Mouse (Mus musculus): Measurements from ENCODE around the gene Nlgn1.

Gene Nlgn1

GRCm38 (mm10) chr3:25775437-25775836, 556.8 kb downstream of the Nlgn1 start:
- DNase-seq: no peak

DNA sequence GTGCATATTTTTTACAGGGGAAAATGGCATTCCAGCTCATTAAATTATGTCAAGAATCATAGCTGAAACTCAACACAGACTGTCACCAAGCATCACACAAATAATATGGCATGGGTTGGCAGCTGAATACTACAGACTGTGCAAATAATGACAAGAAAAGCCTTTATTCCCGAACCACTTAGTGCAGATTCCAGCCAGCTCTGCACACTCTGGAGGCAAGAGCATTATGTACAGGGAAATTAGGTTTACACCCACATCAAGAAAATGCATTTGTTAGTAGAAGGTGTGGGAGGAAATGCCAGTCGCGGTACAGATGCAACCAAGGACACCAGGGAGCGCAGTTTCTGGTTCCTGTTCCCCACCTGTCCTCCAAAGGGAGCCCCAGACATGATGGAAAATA, 558.4 kb downstream of the Nlgn1 start:
- DNase-seq: no peak

DNA sequence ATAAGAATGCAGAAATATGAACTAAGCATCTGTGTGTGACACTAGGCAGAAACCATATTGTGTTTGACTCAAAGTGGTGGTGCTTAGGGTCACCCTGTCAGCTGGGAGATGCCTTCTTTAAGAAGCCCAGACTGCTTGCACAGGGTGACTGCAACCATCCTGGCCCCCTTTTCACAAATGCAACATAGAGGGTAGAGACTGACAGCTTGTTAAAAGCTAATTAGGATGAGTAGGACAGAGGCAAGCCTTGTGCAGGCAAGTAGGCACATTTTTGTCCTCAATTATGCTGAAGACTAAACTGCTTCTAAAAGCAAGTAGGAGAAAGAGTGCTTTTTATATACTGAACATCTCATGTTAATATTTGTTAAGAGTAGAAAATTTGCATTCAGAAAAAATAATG, 558.8 kb downstream of the Nlgn1 start:
- no peak for DNase-seq

- no peak for DNase-seq
These were observed 568.6 kb downstream of the Nlgn1 start for GRCm38 (mm10) chr3:25763689-25764088.

DNA sequence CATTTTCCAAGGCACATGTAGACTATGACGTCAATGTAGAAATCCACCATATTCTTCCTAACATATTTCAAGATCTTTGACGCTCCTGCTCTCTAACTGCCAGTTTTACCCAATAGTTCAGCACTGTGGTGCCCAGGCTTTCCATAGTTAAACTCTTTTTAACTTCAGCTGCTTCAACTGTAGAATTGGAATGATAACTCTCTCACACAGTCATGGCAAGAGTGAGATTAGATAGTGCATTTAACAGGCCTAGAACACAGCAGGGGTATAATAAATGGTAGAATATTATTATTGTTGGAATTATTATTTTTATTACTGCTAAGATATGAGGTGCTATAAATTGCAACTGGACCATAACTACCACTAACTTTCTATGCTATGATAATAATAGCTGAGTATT, 574.4 kb downstream of the Nlgn1 start:
- DNase-seq: no peak

DNA sequence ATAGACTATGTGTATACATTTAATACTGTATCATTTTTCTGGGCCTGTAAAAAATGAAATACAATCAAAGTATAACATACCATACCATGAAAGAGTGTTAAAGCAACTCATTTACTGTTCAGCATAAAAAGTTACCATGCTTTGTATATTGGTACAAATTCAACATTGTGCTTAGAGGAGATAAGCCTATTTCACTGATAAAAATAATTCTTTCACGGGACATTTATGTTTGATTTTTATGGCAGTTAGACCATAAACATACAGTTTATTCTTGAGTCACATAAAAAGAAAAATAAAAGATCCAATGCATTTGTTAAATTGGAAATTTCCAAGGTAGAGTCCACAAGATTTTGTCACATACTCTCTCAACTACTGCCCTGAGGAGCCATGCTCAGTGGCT, 608.1 kb downstream of the Nlgn1 start:
- DNase-seq: no peak

DNA sequence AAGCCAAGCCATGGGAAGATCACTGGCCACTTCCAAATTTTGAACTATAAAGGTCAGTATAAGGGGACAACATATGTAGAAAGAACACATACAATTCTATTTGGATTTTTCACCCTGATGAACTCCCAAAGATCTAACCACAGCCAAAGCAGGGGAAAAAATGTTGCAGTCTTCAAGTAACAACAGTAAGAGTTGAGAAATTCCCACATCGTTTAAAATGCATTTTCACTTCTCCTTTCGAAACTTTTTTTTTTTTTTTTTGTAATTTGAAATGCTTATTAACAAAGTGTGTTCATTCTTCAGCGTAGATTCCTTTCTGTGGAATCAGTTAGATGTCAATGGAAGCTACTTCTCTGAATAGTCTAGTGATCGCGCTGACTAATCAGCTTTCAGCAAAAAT, 610.8 kb downstream of the Nlgn1 start:
- DNase-seq: no peak

DNA sequence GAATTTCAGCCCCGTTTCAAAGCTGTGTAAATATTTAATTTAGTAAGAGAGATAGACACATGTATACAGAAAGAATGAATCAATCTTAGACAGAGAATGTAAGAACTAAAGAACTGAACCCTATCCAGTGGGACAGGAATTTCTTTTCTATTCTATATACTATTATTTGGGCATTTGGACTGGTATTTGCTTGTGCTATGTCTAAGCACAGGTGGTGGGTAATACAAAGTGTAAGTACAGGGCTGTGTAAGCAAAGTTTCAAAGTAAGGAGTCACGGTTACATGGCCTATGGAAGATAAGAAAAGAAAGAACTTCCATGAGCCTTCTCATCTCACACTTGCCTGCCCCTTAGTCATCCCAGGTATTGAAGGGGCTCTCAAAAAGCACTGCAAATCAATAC, 624.9 kb downstream of the Nlgn1 start:
- no peak for DNase-seq

GRCm38 (mm10) chr3:25697231-25697630, 635.0 kb downstream of the Nlgn1 start:
- DNase-seq: no peak

- DNase-seq: no peak
These were observed 643.3 kb downstream of the Nlgn1 start for GRCm38 (mm10) chr3:25688789-25689464.

DNA sequence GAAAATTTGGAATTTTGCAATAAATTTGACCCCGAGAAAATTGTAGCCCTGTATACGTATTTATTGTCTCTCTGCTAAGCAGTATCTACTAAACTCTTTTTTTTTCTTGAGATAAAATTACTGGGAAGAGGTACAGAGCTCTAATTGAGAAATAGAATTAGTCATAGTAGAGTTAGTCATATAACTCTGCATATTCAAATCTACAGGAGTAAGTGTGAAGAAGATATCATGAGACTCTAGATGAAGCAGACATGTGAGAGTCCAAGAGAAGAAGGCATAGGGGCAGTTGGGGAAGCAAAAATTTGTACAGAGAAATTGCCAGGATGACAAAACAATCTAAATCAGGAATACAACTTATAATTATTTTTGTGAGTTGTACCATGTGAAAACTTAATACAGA, 648.6 kb downstream of the Nlgn1 start:
- no peak for DNase-seq

DNA sequence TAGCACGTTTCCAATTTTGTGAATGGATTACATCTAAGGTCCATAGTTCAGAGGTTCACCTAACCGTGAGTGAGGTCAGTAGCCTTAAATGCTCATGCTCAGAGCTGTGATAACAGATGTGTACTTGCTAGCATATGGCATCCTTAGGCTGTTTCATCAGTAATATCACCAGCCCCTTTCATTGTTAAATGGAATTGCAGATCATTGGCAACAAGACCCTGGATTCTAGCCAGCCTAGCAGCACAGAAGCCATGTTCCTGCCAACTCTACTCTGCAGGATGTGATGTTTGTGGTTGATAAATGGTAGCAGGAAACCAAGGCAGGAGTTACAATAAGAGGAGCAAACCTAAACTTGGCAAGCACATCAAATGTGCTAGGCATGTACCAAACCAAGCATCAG, 652.9 kb downstream of the Nlgn1 start:
- DNase-seq: peak; percentile 25

DNA sequence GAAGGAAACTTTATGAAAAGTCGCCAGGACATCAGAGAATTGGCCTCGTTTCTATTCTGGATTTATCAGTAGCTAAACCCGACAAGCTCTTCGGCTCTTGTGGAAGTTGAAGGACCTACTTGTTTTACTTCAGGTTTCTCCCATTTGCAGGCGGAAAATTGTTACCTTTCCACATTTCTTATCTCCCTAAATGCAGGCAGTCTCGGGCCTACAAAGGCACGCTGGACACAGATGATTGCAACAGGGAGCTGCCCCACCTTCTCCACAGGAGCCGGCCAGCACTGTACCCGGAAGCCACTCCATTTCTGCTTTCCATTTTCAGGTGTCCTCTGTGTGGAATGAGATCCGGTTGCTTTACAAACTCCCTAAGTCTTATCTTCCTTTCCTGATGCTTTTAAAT, 656.4 kb downstream of the Nlgn1 start:
- no peak for DNase-seq

GRCm38 (mm10) chr3:25675069-25675468, 657.2 kb downstream of the Nlgn1 start:
- peak; percentile 20 for DNase-seq

DNA sequence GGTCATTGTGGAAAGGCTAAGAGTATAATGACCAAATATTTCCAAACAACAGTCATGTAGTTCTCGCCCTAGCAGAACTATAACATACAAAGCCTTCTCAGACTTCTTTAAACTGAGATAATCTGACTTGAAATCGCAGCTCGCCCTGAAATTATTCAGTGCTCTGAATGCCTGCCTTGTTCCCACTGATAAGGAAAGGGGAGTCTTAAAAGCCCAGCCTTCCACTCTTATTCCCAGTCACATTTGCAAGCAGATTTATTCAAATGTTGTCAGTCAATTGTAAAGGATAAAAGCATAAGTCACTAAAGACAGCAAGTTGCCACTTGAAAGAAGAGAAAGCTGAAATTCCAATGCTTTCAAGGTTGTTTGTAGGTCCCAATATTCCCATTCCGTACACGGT, 658.9 kb downstream of the Nlgn1 start:
- DNase-seq: no peak

- DNase-seq: no peak
These were observed 659.5 kb downstream of the Nlgn1 start for GRCm38 (mm10) chr3:25672779-25673178.

GRCm38 (mm10) chr3:25663464-25663863, 668.8 kb downstream of the Nlgn1 start:
- no peak for DNase-seq

- no peak for DNase-seq
These were observed 672.0 kb downstream of the Nlgn1 start for GRCm38 (mm10) chr3:25660285-25660684.

DNA sequence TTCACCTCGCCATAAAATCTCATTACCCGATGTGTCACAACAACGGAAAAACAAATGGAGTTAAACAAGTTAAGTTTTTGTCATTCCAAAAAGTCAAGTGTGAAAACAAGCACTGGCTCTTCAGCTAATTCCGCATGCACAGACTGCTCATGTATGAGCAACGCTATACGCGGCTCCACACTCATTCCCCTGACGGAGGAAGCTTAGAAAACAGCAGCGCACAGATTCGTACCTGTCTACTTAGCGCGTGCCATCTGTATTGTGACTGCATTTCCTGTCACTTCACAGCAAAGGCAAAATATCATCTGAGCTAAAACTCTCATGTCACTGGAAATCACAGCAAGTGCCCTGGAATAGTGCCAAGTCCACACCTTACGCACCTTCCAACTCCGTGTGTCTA, 674.3 kb downstream of the Nlgn1 start:
- DNase-seq: no peak

- no peak for DNase-seq
These were observed 675.2 kb downstream of the Nlgn1 start for GRCm38 (mm10) chr3:25657074-25657473.

- DNase-seq: peak; percentile 24
These were observed 679.2 kb downstream of the Nlgn1 start for GRCm38 (mm10) chr3:25653010-25653409.

- no peak for DNase-seq
These were observed 686.2 kb downstream of the Nlgn1 start for GRCm38 (mm10) chr3:25645895-25646691.

DNA sequence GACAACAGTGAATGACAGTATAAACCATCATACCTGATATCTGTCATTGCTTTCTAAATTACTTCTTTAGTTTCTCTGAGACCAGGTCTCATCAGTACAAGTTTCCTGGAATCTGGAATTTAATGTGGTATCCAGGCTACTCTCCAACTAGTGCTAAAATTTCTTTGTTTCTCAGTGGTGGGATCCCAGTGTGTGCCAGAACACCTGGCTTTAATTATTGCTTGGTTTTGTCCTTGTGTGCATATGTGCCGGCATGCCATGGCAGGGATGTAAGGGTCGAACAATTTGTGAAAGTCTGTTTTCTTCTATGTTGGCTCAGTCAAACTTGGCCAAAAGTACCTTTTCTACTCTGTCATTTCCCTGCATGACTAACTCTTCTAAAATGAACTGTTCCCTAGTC, 703.1 kb downstream of the Nlgn1 start:
- no peak for DNase-seq

DNA sequence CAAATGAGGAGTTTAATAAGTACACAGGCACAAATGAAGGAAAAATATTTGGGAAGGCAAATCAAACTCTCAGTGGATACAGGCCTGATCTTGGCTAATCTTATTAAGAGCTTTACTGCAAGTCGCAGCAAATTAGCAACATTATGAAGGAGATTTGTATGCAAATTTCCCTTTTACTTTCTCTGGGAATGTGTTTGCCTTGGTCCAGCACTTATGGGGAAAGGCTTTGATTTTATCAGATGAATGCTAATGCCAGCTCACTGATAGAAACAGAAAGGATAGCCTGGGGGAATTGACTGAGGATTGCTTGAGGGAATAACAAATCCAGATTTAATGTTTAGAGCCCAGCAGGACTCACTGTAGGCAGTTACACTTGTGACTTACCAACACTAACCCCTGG, 725.7 kb downstream of the Nlgn1 start:
- DNase-seq: no peak

- DNase-seq: no peak
These were observed 734.7 kb downstream of the Nlgn1 start for GRCm38 (mm10) chr3:25597513-25597912.
